Mouse (Mus musculus) stomach, postnatal 0 days (tissue): Measurements from ENCODE around the gene Tyro3. TPM values are rescaled to one million over a fixed set of nuclear protein-coding genes. Genes with fewer than 3 reads are reported as not detected.

ENCODE experiments used
- ATAC-seq: fragments of 200-750 bp; cut with Nextera tagmentation; 2 replicates; pipeline ENCODE4 v1.8.0; 2017; ENCODE audit not compliant: low FRiP score, low TSS enrichment
- DNase-seq: peaks from one replicate; pipeline ENCODE4 v3.0.0-alpha.2; 2016; ENCODE audit warnings: low spot score
- H3K27ac ChIP-seq: fragments of 300-500 bp; sonication (generic); replicated peaks from 2 replicates; pipeline ENCODE4 v1.5.1; 2014; ENCODE audit warnings: mild to moderate bottlenecking, control low read depth
- H3K27me3 ChIP-seq: fragments of 300-500 bp; sonication (generic); 2 replicates; pipeline ENCODE4 v1.6.1; 2014; ENCODE audit warnings: low read length; ENCODE audit not compliant: control insufficient read depth, insufficient read depth
- H3K36me3 ChIP-seq: fragments of 300-500 bp; sonication (generic); 2 replicates; pipeline ENCODE4 v1.6.1; 2014; ENCODE audit warnings: low read length, mixed read lengths; ENCODE audit not compliant: control insufficient read depth, insufficient read depth
- H3K4me1 ChIP-seq: fragments of 300-500 bp; sonication (generic); replicated peaks from 2 replicates; pipeline ENCODE4 v1.6.1; 2014; ENCODE audit warnings: antibody characterized with exemption; ENCODE audit not compliant: control insufficient read depth, insufficient read depth
- H3K4me2 ChIP-seq: fragments of 300-500 bp; sonication (generic); replicated peaks from 2 replicates; pipeline ENCODE4 v1.6.1; 2014; ENCODE audit warnings: low read depth, mild to moderate bottlenecking, control low read depth, moderate library complexity
- H3K4me3 ChIP-seq: fragments of 300-500 bp; sonication (generic); 2 replicates; pipeline ENCODE4 v1.5.1; 2014; ENCODE audit warnings: low read depth, low read length, control low read depth
- H3K9ac ChIP-seq: fragments of 300-500 bp; sonication (generic); 2 replicates; pipeline ENCODE4 v1.6.1; 2014; ENCODE audit warnings: mild to moderate bottlenecking, low read length, control low read depth, mixed read lengths
- H3K9me3 ChIP-seq: fragments of 300-500 bp; sonication (generic); 2 replicates; pipeline ENCODE4 v1.6.1; 2016; ENCODE audit warnings: low read length; ENCODE audit not compliant: control insufficient read depth
- CTCF ChIP-seq: IDR thresholded peaks from 2 replicates; pipeline ENCODE4 v1.5.1; 2016; ENCODE audit warnings: antibody characterized with exemption, low read depth, mild to moderate bottlenecking, moderate library complexity
- EP300 ChIP-seq: optimal IDR thresholded peaks from 2 replicates; pipeline ENCODE3; 2016; ENCODE audit warnings: antibody characterized with exemption
- WGBS: fragments of 180-500 bp; shearing (Covaris S2); extraction: QIAGEN DNeasy Blood & Tissue Kit; methylation state at CpG from one replicate; pipeline ENCODE4 v1.1.7; 2014; 5-methylcytosine and 5-hydroxymethylcytosine counted together
- polyA plus RNA-seq: library from polyadenylated mRNA; unstranded; fragments of >200 nt; fragmentation: Nextera tagmentation; extraction: Ambion mirVana; gene quantifications from 2 replicates; pipeline ENCODE4 v1.2.1, GENCODE M21; 2015

Tyro3 gene
- polyA plus RNA-seq, 1 experiment from 2014 or later: 20.6 TPM

DNA sequence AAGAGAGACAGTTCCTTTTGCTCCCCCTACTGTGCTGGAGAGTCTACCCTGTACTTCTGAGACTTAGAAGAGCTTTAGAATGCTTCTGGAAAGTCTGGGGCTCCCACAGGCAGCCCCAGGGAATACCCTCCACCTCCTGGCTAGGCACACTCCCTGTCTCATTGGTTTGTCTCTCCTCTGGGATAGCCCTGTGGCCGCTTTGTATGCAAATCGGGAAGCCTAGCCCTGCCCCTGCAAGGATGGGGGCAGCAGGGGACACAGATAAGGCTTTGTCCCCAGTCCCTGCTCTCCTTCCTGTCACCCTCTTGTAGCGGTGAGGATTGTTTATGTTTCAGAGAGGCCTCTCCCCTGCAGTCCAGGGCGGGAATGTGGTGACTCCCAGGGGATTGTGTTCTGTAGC is 11.3 kb downstream of the Tyro3 start:
- 62% methylated on average over 4 of the region's 4 CpGs for WGBS
- H3K9me3 ChIP-seq: no peaks in the 10 kb centered on the region
- H3K4me1 ChIP-seq: peaks cover 4% of the 10 kb centered on the region; the same call in 1 of the 2 replicates
- peaks cover 8% of the 10 kb centered on the region for H3K36me3 ChIP-seq
- ATAC-seq: no peak
- no peak overlapping the region for H3K27ac ChIP-seq
- DNase-seq: no peak
- TF ChIP-seq EP300: no peak
- H3K9ac ChIP-seq: no peak overlapping the region
- no peak overlapping the region for H3K4me3 ChIP-seq
- H3K27me3 ChIP-seq: no peaks in the 10 kb centered on the region
- no peak overlapping the region for H3K4me2 ChIP-seq

- 88% methylated on average over 12 of the region's 12 CpGs for WGBS
- H3K4me1 ChIP-seq: peaks cover 6% of the 10 kb centered on the region; the same call in 1 of the 2 replicates
- H3K27me3 ChIP-seq: no peaks in the 10 kb centered on the region
- ATAC-seq (no peak), DNase-seq (no peak)
- TF ChIP-seq EP300: no peak
- no peak for TF ChIP-seq CTCF
- peaks cover 4% of the 10 kb centered on the region for H3K36me3 ChIP-seq
- no peak overlapping the region for H3K27ac ChIP-seq
- H3K4me3 ChIP-seq: no peak overlapping the region
- no peak overlapping the region for H3K4me2 ChIP-seq
- no peak overlapping the region for H3K9ac ChIP-seq
- no peaks in the 10 kb centered on the region for H3K9me3 ChIP-seq
Measured at GRCm38 (mm10) chr2:119810890-119811289, 13.4 kb downstream of the Tyro3 start.

DNA sequence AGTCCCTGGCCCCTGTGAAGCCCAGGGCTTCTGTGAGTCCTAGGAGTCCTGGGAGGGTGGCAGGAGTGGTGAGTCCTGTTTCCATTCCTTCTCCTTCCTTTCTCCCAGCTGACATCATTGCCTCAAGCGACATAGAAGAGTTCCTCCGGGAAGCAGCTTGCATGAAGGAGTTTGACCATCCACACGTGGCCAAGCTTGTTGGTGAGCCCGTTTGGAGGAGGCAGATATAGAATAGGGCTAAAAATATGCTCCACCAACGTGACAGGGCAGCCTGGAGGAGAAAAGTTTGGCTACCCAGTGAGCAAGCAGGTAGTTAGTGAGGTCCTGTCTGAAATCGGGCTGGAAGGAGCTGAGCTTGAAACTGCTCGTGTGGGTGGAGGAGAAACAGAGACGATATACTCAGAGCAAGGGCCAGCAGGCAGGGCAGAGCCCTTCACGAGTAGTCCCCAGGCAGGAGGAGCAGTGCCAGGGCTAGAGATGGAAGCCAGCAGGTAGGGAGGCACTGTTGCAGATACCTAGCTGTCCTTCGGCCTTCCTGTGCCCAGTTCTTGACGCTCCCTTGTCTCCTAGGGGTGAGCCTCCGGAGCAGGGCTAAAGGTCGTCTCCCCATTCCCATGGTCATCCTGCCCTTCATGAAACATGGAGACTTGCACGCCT is 14.1 kb downstream of the Tyro3 start:
- Histone ChIP-seq H3K4me2 (no peak overlapping the region), H3K36me3 (peaks cover 6% of the 10 kb centered on the region), H3K4me3 (no peak overlapping the region), H3K9ac (no peak overlapping the region), H3K27me3 (no peaks in the 10 kb centered on the region), H3K9me3 (no peaks in the 10 kb centered on the region), H3K4me1 (peaks cover 6% of the 10 kb centered on the region; the same call in 1 of the 2 replicates), H3K27ac (no peak overlapping the region)
- 90% methylated on average over 14 of the region's 14 CpGs for WGBS
- DNase-seq (no peak), ATAC-seq (no peak)
- TF ChIP-seq EP300: no peak

GRCm38 (mm10) chr2:119814376-119814933 is 16.9 kb downstream of the Tyro3 start:
- no peaks in the 10 kb centered on the region for H3K9me3 ChIP-seq
- TF ChIP-seq EP300 (no peak), CTCF (no peak)
- no peak; the same call in 1 of the 2 replicates for ATAC-seq
- H3K4me2 ChIP-seq: no peak overlapping the region
- peaks cover 7% of the 10 kb centered on the region for H3K36me3 ChIP-seq
- H3K4me1 ChIP-seq: peaks cover 6% of the 10 kb centered on the region; the same call in 1 of the 2 replicates
- DNase-seq: no peak
- no peak overlapping the region for H3K27ac ChIP-seq
- H3K27me3 ChIP-seq: no peaks in the 10 kb centered on the region
- 54% methylated on average over 7 of the region's 7 CpGs for WGBS
- H3K9ac ChIP-seq: no peak overlapping the region
- H3K4me3 ChIP-seq: no peak overlapping the region

- TF ChIP-seq EP300: no peak
- no peak for TF ChIP-seq CTCF
- DNase-seq (no peak), ATAC-seq (no peak)
- Histone ChIP-seq H3K27me3 (no peaks in the 10 kb centered on the region), H3K4me2 (no peak overlapping the region), H3K9me3 (no peaks in the 10 kb centered on the region), H3K9ac (no peak overlapping the region), H3K36me3 (peaks cover 7% of the 10 kb centered on the region), H3K27ac (no peak overlapping the region), H3K4me1 (peaks cover 6% of the 10 kb centered on the region; the same call in 1 of the 2 replicates), H3K4me3 (no peak overlapping the region)
- WGBS: 96% methylated on average over 13 of the region's 13 CpGs
Measured at GRCm38 (mm10) chr2:119816611-119817010, 19.1 kb downstream of the Tyro3 start.

DNA sequence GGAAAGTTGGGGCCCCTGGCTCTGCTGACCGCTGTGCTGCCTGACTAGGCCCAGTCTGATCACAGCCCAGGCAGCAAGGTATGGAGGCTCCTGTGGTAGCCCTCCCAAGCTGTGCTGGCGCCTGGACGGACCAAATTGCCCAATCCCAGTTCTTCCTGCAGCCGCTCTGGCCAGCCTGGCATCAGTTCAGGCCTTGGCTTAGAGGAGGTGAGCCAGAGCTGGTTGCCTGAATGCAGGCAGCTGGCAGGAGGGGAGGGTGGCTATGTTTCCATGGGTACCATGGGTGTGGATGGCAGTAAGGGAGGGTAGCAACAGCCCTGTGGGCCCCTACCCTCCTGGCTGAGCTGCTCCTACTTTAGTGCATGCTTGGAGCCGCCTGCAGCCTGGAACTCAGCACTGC is 19.5 kb downstream of the Tyro3 start:
- peak; percentile 21; the same call in 1 of the 2 replicates for ATAC-seq
- WGBS: 62% methylated on average over 5 of the region's 5 CpGs
- H3K4me1 ChIP-seq: peaks cover 6% of the 10 kb centered on the region; the same call in 1 of the 2 replicates
- H3K4me3 ChIP-seq: no peak overlapping the region
- 0 out of 2 replicates have a peak overlapping the region, but pooled peaks have one; percentile 13 for H3K9ac ChIP-seq
- DNase-seq: no peak
- TF ChIP-seq EP300: no peak
- no peak for TF ChIP-seq CTCF
- peaks cover 3% of the 10 kb centered on the region; the same call in 1 of the 2 replicates for H3K36me3 ChIP-seq
- no peaks in the 10 kb centered on the region for H3K9me3 ChIP-seq
- H3K27ac ChIP-seq: peak overlapping the region; percentile 13; the same call in 1 of the 2 replicates
- H3K4me2 ChIP-seq: no peak overlapping the region
- no peaks in the 10 kb centered on the region for H3K27me3 ChIP-seq
